Mouse (Mus musculus) heart, postnatal 4 days (tissue): ENCODE measurements at regions not wholly inside any gene's neighbourhood (a gene's known extent, or its start where the extent isn't known, plus 50 kb on each side); places are given as distances from the start of the nearest gene placed in this dataset.

ENCODE experiments used
- DNase-seq: peaks from one replicate; pipeline ENCODE4 v3.0.0; 2021

DNA sequence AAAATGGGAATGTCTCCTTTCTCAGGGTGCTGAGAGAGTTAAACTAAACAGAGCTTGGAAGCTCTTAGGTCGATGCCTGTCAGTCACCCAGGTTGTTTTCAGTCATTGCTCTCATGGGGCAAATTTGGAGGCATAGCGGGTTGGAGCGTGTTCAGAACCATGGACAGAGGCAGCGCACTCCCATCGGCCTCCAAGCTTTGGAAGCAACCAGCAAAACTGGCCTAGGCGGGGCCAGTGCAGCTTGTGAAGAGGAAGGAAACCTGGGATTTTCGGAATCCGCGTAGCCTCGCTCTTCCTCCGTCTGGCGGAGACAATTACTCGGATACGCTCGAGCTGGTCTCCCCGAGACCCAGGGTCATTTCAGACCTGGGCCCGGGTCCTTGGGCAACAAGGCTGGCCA lies 63.4 kb upstream of the Pax2 start:
- DNase-seq, result peak; percentile 85

DNA sequence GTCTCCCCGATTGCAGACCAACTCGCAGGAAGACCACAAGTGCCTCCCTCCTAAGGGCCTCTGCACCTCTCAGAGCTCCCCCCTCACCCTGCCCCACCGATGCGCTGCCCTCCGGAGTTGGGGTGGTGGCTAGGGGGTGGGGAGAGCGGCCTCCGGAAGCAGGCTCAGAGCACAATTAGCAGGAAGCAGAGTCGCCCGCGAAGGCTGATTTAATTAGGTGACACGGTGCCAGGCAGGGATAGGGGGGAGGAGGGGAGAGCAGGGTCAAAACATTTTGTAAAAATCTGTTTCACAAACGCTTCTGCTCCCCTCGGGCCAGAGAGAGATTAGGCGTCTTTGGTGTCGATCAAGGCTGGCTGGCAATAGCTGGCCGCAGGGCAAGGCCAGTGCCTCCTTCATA lies 63.0 kb upstream of the Pax2 start:
- no peak for DNase-seq

DNA sequence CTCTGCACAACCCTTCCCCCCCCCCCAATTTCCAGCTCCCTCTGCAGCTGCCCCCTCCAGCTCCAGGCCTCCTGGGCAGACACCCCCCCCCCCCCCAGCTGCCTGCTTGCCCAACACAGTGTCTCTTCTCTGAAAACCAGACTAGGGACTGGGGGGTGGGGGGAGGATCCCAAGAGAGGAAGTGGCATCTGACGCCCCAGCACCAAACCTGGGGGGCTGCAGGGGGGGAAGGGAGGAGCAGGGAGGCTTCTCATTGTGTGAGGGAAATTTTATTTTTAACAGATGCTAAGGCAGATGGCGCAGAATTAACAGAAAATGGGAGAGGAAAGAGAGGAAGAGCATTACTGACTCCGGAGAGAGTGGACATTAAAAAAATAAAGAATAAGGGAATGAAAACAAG lies 60.5 kb upstream of the Pax2 start:
- DNase-seq, result no peak

DNA sequence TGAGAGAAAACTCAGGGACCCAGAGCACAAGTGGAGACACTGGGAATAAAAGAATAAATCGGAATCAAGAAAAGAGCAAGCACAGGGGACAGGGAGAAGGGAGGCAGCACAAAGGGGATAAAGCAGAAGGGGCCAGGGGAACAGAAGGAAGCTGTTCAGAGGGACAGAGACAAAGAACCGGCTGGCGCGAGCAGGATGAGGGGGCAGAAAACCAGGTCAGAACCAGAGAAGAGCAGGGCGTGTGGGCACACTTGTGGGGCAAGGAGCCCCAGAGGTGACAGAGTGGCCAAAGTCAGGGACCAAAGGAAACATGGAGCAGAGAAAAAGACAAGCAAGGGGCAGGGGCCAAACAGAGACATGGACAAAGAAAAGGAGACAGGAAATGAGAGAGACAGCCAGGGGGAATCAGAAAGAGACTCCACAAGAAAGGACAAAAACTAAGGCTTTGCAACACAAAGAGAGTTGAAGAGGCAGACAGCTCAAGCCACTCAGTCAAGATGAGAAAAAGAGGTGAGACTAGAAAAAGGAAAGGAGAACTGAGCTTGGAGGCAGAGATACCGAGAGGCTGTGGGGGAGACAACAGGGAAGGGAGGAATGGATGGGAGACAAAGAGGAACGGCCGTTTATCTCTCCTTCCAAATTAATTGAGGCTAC lies 59.7 kb upstream of the Pax2 start:
- DNase-seq, result no peak

DNA sequence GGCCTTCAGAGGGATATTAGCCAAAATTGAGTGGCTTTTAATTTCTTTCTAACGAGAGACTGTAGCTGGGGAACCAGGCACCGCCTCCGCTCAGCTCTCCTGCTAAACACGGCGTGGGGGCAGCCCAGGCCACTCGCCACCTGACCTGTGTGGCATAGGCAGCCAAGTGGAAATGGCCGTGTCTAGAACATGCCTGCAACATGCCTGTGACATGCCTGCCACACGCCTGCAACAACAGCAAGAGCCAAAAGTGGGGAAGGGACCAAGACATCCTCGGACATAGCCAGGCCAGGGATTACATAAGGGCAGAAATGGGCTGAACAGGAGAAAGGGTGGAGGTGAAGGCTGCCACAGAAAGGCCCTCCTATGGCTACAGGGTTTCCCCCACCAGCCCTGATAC lies 59.1 kb upstream of the Pax2 start:
- no peak for DNase-seq

DNA sequence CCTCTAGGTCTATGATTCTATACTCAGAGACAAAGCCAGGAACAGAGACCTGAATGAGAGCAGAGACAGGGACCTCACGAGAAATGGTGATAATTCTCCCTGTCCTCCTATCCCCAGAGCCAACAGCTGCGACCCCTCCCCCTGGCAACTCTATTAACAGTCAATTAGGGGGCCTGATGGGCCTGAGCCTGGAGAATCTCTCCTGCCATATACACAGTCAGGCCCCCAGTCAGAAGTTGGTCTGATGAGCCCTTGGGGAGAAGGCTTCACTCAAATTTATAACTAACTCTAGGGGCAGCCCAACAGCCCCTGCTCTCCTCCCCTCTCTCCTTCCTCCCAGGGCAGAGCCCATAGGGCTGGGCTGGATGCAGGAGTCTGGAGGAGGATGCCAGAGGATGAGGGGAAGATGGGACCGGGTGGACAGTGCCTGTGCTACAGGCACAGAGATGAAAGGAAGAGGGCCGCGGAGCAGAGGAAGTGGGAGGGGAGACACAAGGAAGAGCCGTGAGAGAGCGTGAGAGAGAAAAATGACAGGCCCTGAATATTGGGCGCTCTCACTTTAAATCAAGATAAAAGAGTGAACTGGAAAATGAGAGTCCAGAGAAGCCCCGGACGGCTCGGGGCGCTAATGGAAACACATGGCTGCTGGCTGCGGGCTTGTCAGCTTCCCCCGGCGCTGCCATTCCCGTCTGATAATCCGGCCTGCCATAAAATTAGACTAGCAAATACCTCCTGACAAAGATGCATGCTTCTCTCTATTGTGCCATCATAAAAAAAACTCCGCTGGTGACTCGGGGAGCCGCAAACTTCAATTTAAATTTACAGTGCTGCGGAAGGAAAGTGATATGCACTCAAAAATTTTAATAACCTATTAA lies 57.2 kb upstream of the Pax2 start:
- DNase-seq, result no peak
